Mouse (Mus musculus) small intestine, adult 2 months (tissue): ENCODE data around the gene Sgsh. TPM values are rescaled to one million over a fixed set of nuclear protein-coding genes. Genes with fewer than 3 reads are reported as not detected.

Experiments used
- H3K27ac ChIP-seq: fragments of 200-500 bp; 2 replicates; pipeline ENCODE4 v1.5.1; 2012; ENCODE audit warnings: low read depth, low read length, control low read depth, inconsistent platforms; ENCODE audit not compliant: insufficient read depth
- H3K27me3 ChIP-seq: fragments of 200-500 bp; 2 replicates; pipeline ENCODE4 v1.6.1; 2012; ENCODE audit warnings: mild to moderate bottlenecking, moderate library complexity, low read length, inconsistent platforms; ENCODE audit not compliant: control insufficient read depth, insufficient read depth
- H3K36me3 ChIP-seq: fragments of 200-500 bp; 2 replicates; pipeline ENCODE4 v1.6.1; 2012; ENCODE audit warnings: mild to moderate bottlenecking, low read length, control low read depth, inconsistent platforms; ENCODE audit not compliant: control insufficient read depth, insufficient read depth
- H3K4me1 ChIP-seq: fragments of 200-500 bp; 2 replicates; pipeline ENCODE4 v1.6.1; 2012; ENCODE audit warnings: low read length, inconsistent platforms, mixed read lengths; ENCODE audit not compliant: control insufficient read depth, insufficient read depth, insufficient read length
- H3K4me3 ChIP-seq: fragments of 200-500 bp; 2 replicates; pipeline ENCODE4 v1.5.1; 2012; ENCODE audit warnings: low read depth, mild to moderate bottlenecking, control low read depth, inconsistent platforms, low read length, moderate library complexity
- CTCF ChIP-seq: fragments of 200-500 bp; IDR thresholded peaks from 2 replicates; pipeline ENCODE4 v1.5.1; 2012; ENCODE audit warnings: low read depth, mild to moderate bottlenecking, control low read depth, inconsistent platforms, low read length, moderate library complexity, mixed read lengths; ENCODE audit not compliant: insufficient replicate concordance, insufficient read length; ENCODE audit errors: extremely low read depth
- POLR2A ChIP-seq: fragments of 200-500 bp; IDR thresholded peaks from 2 replicates; pipeline ENCODE4 v1.6.1; 2012; ENCODE audit warnings: low read depth, mild to moderate bottlenecking, control low read depth, inconsistent platforms, low read length, moderate library complexity
- WGBS: fragments of 180-500 bp; shearing (Covaris S2); methylation state at CpG from one replicate; pipeline ENCODE4 v1.1.7; 2018; 5-methylcytosine and 5-hydroxymethylcytosine counted together
- polyA plus RNA-seq: library from polyadenylated mRNA; depleted of rRNA; stranded (reverse); fragments of >200 nt; gene quantifications from 2 replicates; pipeline ENCODE4 v1.2.3, GENCODE M21; 2012; rRNA removed

The Sgsh gene
- polyA plus RNA-seq, 1 experiment, result 19.2 TPM

DNA sequence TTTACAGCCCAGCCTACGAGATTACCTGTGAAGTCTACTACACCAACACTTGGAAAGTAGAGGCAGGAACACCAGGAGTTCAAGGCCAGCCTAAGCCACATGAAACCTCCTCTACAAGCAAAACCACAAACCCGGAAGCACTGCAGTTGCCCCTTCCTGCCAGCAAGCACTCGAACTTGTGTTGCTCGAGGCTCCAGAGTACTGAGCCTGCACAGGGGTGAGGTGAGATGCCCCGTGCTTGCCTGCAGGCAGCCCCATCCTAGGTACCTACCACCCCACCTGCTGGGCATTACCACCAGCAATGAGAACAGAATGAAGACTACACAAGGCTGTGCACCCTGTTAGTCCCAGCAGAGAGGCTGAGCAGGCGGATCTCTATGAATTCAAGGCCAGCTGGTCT lies 57.3 kb downstream of the Sgsh start:
- Histone ChIP-seq H3K4me1 (0 out of 2 replicates have a peak, but pooled peaks cover 6% of the 10 kb centered on the region), H3K27ac (no peak overlapping the region), H3K27me3 (no peaks in the 10 kb centered on the region), H3K4me3 (no peak overlapping the region), H3K36me3 (peaks cover 45% of the 10 kb centered on the region)
- no peak for TF ChIP-seq CTCF
- TF ChIP-seq POLR2A, result no peak
- 56% methylated on average over 6 of the region's 6 CpGs for WGBS

Other genes with a start within 250 kb of the Sgsh start
- 4.3 and 5.0 TPM in 2 replicates for gene Tbc1d16, start 127.0 kb downstream of the Sgsh start, polyA plus RNA-seq
- 0.18 and 0.20 TPM in 2 replicates for gene Ccdc40, start 127.0 kb downstream of the Sgsh start, polyA plus RNA-seq
- 35.8 TPM in 2 replicates for gene Gaa, start 87.6 kb downstream of the Sgsh start, polyA plus RNA-seq
- 27.7 and 56.5 TPM in 2 replicates for gene Eif4a3, start 55.4 kb downstream of the Sgsh start, polyA plus RNA-seq
- gene Card14, start 47.8 kb downstream of the Sgsh start, polyA plus RNA-seq, result 3.5 and 7.1 TPM in 2 replicates
- 9.7 and 17.3 TPM in 2 replicates for gene Slc26a11, start within 50 bp of the Sgsh start, polyA plus RNA-seq
- gene Rnf213, start 37.6 kb upstream of the Sgsh start, polyA plus RNA-seq, result 11.9 and 34.7 TPM in 2 replicates
- 9.6 and 18.1 TPM in 2 replicates for gene Endov, start 135.8 kb upstream of the Sgsh start, polyA plus RNA-seq
- gene Nptx1, start 192.2 kb upstream of the Sgsh start, polyA plus RNA-seq, result 0.49 and 1.0 TPM in 2 replicates
- 15.7 and 26.8 TPM in 2 replicates for gene Rptor, start 247.4 kb upstream of the Sgsh start, polyA plus RNA-seq